Mouse (Mus musculus) lung, postnatal 0 days (tissue): Measurements from ENCODE around the gene Gm43518.

ENCODE experiments used
- CTCF ChIP-seq: IDR thresholded peaks from 2 replicates; pipeline ENCODE4 v1.5.1; 2016; ENCODE audit warnings: antibody characterized with exemption, mild to moderate bottlenecking
- EP300 ChIP-seq: IDR thresholded peaks from 2 replicates; pipeline ENCODE4 v1.6.1; 2016; ENCODE audit warnings: antibody characterized with exemption, mild to moderate bottlenecking, control low read depth

DNA sequence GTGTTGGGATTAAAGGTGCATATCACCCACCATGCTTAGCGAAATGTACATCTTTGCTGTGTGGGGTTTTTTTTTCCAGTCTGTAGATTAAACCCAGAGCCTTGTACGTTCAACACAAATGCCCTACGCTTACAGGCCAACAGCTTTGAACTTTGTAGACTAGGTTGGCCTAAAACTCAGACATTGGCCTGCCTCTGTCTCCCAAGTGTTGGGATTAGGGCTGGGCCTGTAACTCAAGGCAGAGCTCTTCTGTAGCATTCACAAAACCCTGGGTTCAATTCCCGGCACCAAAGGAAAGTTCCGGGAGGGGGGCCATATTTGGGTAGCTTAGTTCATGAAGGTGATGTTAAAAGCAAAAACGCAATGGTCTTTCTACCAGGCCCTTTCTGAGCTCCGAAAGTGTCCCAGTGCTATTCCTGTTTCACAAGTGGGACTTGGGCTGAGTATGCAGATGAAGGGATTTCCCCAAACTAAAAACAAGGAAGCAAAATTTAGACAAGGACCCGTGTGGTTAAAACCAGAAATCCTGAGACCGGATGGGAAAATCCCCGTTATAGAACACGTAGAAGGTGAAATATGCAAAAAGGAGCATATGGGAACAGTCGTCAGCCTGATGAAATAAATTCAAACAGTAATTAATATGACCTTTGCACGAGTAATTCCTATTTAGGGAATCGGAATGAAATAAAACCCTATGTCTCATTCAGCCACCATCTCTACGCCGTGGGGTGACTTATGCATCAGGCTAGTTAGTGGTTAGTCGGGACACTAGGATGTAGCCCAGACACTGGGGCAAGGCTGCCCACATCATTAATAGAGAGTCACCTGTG is 20.9 kb upstream of the Gm43518 start:
- TF ChIP-seq CTCF (no peak), EP300 (no peak)
